Mouse (Mus musculus): ENCODE measurements around the gene Map9.

DNA sequence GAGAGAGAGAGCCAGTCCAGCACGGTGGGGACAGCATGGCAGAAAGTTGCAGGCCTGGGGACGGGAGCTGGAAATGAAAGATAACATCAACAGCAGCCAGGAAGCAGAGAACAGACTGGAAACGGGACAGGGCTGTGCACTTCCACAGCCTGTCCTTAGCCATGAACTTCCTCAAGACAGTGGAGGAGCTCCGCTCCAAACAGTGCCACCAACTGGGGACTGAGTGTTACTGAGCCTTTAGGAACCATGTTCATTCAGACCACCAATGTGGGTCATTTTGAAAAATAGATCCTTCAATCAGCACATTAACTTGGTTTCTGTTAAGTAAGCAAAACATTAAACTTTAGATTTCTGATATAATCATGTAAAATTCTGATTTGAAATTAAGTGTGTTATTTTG, 4.6 kb downstream of the Map9 start:
- TF ChIP-seq CTCF (IDR thresholded peaks at IDR 0.05) (peak; percentile 63), POLR2A (IDR thresholded peaks at IDR 0.05; ENCODE audit: insufficient read depth, low read depth, low read length) (no peak)

Measured in heart, adult 2 months (tissue).